Mouse (Mus musculus): Measurements from ENCODE around the gene Lysmd2.

DNA sequence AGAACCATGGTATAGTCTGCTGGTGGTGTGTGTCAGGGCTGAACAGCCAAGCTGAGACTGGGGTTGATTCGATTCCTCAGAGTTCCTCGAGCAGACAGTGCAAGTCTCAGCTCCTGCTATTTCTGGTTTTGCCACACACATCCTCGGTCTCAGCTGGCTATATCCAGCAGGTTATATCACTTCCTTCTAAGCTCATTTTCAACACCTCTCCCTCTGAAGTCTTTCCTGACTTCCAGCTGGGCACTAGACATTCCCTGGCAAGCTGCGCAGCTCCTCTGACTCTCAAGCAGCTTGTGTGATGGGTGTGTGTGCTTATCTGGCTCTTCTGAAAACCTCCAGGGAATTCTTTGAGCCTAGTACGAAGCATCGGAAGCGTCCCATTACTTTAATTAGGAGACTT, 50.7 kb downstream of the Lysmd2 start:
- no peak for TF ChIP-seq GATA1 (IDR thresholded peaks at IDR 0.05; ENCODE audit: borderline replicate concordance, low read length)
- TF ChIP-seq FLI1 (IDR thresholded peaks at IDR 0.05; ENCODE audit: low read length), result no peak
